Mouse (Mus musculus): Measurements from ENCODE around the gene Mill1. TPM values are rescaled to one million over a fixed set of nuclear protein-coding genes. Genes with fewer than 3 reads are reported as not detected.
"Not testable (repeated sequence)": the region's sequence is repeated elsewhere in the genome, so short reads cannot be mapped to it uniquely, and the experiment has no call there.

Gene Mill1
- not detected in 2 replicates for polyA plus RNA-seq (2014; fragmentation: Nextera tagmentation; extraction: Ambion mirVana)

GRCm38 (mm10) chr7:18245047-18245446 is at the start of gene Mill1:
Mill1 (plus strand) TSS chr7:18245347.
- Histone ChIP-seq H3K27ac (ENCODE audit: low read depth, low read length) (no peak within 1 kb of the TSS), H3K9me3 (ENCODE audit: control insufficient read depth, low read length) (no peaks in the 10 kb centered on the region), H3K4me2 (ENCODE audit: low read depth, low read length, severe bottlenecking) (no peak within 1 kb of the TSS), H3K36me3 (ENCODE audit: control insufficient read depth, insufficient read depth, low read length) (no peaks in the 10 kb centered on the region), H3K9ac (ENCODE audit: low read length) (no peak within 1 kb of the TSS), H3K4me3 (ENCODE audit: low read depth, low read length) (no peak within 1 kb of the TSS), H3K4me1 (replicated peaks; ENCODE audit: control insufficient read depth, insufficient read depth, low read length) (no peaks in the 10 kb centered on the region), H3K27me3 (ENCODE audit: control insufficient read depth, insufficient read depth, low read length) (no peaks in the 10 kb centered on the region)
- ATAC-seq (replicated peaks; ENCODE audit: low FRiP score): no peak
- WGBS: 57% methylated on average over 1 of the region's 1 CpGs
- DNase-seq (ENCODE audit: low spot score): no peak

DNA sequence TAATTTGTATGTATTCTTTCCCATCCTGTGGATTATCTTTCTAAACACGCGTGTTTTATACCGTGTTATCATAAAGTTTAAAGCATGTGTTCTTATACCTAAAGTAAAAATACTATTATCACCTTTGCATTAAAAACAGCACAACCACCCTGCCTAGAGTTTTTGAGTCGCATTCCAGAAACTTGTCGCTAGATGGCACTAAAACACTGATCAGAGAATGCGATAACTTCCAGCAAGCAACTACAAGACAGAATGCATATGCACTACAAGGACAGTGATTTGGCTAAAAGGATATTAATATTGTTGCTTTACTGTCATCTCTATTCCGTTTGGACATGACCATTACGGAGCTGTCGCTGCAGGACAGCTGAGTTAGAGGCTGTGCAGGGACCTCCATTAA is 34.2 kb upstream of the Mill1 start:
- WGBS: 18% methylated on average over 9 of the region's 9 CpGs
- DNase-seq (ENCODE audit: low spot score) (no peak), ATAC-seq (replicated peaks; ENCODE audit: low FRiP score) (no peak)
- no peaks in the 10 kb centered on the region for H3K36me3 ChIP-seq (ENCODE audit: control insufficient read depth, insufficient read depth, low read length)
- H3K4me1 ChIP-seq (replicated peaks; ENCODE audit: control insufficient read depth, insufficient read depth, low read length): no peaks in the 10 kb centered on the region
- H3K4me2 ChIP-seq (ENCODE audit: low read depth, low read length, severe bottlenecking): no peak overlapping the region
- no peak overlapping the region for H3K27ac ChIP-seq (ENCODE audit: low read depth, low read length)
- no peak overlapping the region for H3K9ac ChIP-seq (ENCODE audit: low read length)
- H3K27me3 ChIP-seq (ENCODE audit: control insufficient read depth, insufficient read depth, low read length): no peaks in the 10 kb centered on the region
- no peak overlapping the region for H3K4me3 ChIP-seq (ENCODE audit: low read depth, low read length)
- H3K9me3 ChIP-seq (ENCODE audit: control insufficient read depth, low read length): no peaks in the 10 kb centered on the region

GRCm38 (mm10) chr7:18214699-18215098 is 30.4 kb upstream of the Mill1 start:
- H3K27me3 ChIP-seq (ENCODE audit: control insufficient read depth, insufficient read depth, low read length): no peaks in the 10 kb centered on the region
- no peak overlapping the region for H3K9ac ChIP-seq (ENCODE audit: low read length)
- no peak overlapping the region for H3K27ac ChIP-seq (ENCODE audit: low read depth, low read length)
- H3K4me2 ChIP-seq (ENCODE audit: low read depth, low read length, severe bottlenecking): no peak overlapping the region
- ATAC-seq (replicated peaks; ENCODE audit: low FRiP score) (no peak), DNase-seq (ENCODE audit: low spot score) (no peak)
- H3K36me3 ChIP-seq (ENCODE audit: control insufficient read depth, insufficient read depth, low read length): no peaks in the 10 kb centered on the region
- no peaks in the 10 kb centered on the region for H3K9me3 ChIP-seq (ENCODE audit: control insufficient read depth, low read length)
- no peaks in the 10 kb centered on the region for H3K4me1 ChIP-seq (replicated peaks; ENCODE audit: control insufficient read depth, insufficient read depth, low read length)
- WGBS: 63% methylated on average over 1 of the region's 1 CpGs
- H3K4me3 ChIP-seq (ENCODE audit: low read depth, low read length): no peak overlapping the region

- H3K36me3 ChIP-seq (ENCODE audit: control insufficient read depth, insufficient read depth, low read length): no peaks in the 10 kb centered on the region
- WGBS: 76% methylated on average over 2 of the region's 2 CpGs
Observed at GRCm38 (mm10) chr7:18238561-18238960, 6.6 kb upstream of the Mill1 start.

GRCm38 (mm10) chr7:18241217-18241616 is 3.9 kb upstream of the Mill1 start:
- 85% methylated on average over 5 of the region's 5 CpGs for WGBS

More at GRCm38 (mm10) chr7:18238561-18238960, 6.6 kb upstream of the Mill1 start:
- Histone ChIP-seq H3K9me3 (ENCODE audit: control insufficient read depth, low read length) (no peaks in the 10 kb centered on the region), H3K27me3 (ENCODE audit: control insufficient read depth, insufficient read depth, low read length) (no peaks in the 10 kb centered on the region), H3K9ac (ENCODE audit: low read length) (no peak overlapping the region), H3K4me3 (ENCODE audit: low read depth, low read length) (no peak overlapping the region), H3K4me2 (ENCODE audit: low read depth, low read length, severe bottlenecking) (no peak overlapping the region), H3K4me1 (replicated peaks; ENCODE audit: control insufficient read depth, insufficient read depth, low read length) (no peaks in the 10 kb centered on the region), H3K27ac (ENCODE audit: low read depth, low read length) (no peak overlapping the region)
- no peak for ATAC-seq (replicated peaks; ENCODE audit: low FRiP score)
- DNase-seq (ENCODE audit: low spot score): no peak

GRCm38 (mm10) chr7:18243959-18244573 is 1.1 kb upstream of the Mill1 start:
- WGBS: 58% methylated on average over 1 of the region's 1 CpGs
- H3K27me3 ChIP-seq (ENCODE audit: control insufficient read depth, insufficient read depth, low read length); H3K4me3 ChIP-seq (ENCODE audit: low read depth, low read length); DNase-seq (ENCODE audit: low spot score); H3K9me3 ChIP-seq (ENCODE audit: control insufficient read depth, low read length); H3K4me1 ChIP-seq (replicated peaks; ENCODE audit: control insufficient read depth, insufficient read depth, low read length); H3K4me2 ChIP-seq (ENCODE audit: low read depth, low read length, severe bottlenecking); H3K27ac ChIP-seq (ENCODE audit: low read depth, low read length); H3K9ac ChIP-seq (ENCODE audit: low read length); H3K36me3 ChIP-seq (ENCODE audit: control insufficient read depth, insufficient read depth, low read length); ATAC-seq (replicated peaks; ENCODE audit: low FRiP score): not testable (repeated sequence)

More at GRCm38 (mm10) chr7:18241217-18241616, 3.9 kb upstream of the Mill1 start:
- H3K27ac ChIP-seq (ENCODE audit: low read depth, low read length): no peak overlapping the region
- no peak overlapping the region for H3K4me2 ChIP-seq (ENCODE audit: low read depth, low read length, severe bottlenecking)
- H3K36me3 ChIP-seq (ENCODE audit: control insufficient read depth, insufficient read depth, low read length): no peaks in the 10 kb centered on the region
- H3K9ac ChIP-seq (ENCODE audit: low read length): no peak overlapping the region
- ATAC-seq (replicated peaks; ENCODE audit: low FRiP score): no peak
- H3K4me3 ChIP-seq (ENCODE audit: low read depth, low read length): no peak overlapping the region
- no peaks in the 10 kb centered on the region for H3K27me3 ChIP-seq (ENCODE audit: control insufficient read depth, insufficient read depth, low read length)
- no peaks in the 10 kb centered on the region for H3K4me1 ChIP-seq (replicated peaks; ENCODE audit: control insufficient read depth, insufficient read depth, low read length)
- DNase-seq (ENCODE audit: low spot score): no peak
- H3K9me3 ChIP-seq (ENCODE audit: control insufficient read depth, low read length): no peaks in the 10 kb centered on the region

- H3K4me3 ChIP-seq (ENCODE audit: low read depth, low read length): no peak overlapping the region
- no peak overlapping the region for H3K4me2 ChIP-seq (ENCODE audit: low read depth, low read length, severe bottlenecking)
- ATAC-seq (replicated peaks; ENCODE audit: low FRiP score) (no peak), DNase-seq (ENCODE audit: low spot score) (no peak)
- no peak overlapping the region for H3K27ac ChIP-seq (ENCODE audit: low read depth, low read length)
- H3K9me3 ChIP-seq (ENCODE audit: control insufficient read depth, low read length): peaks cover 2% of the 10 kb centered on the region; the same call in 1 of the 2 replicates
- H3K27me3 ChIP-seq (ENCODE audit: control insufficient read depth, insufficient read depth, low read length): no peaks in the 10 kb centered on the region
- H3K4me1 ChIP-seq (replicated peaks; ENCODE audit: control insufficient read depth, insufficient read depth, low read length): no peaks in the 10 kb centered on the region
- H3K9ac ChIP-seq (ENCODE audit: low read length): no peak overlapping the region
- H3K36me3 ChIP-seq (ENCODE audit: control insufficient read depth, insufficient read depth, low read length): no peaks in the 10 kb centered on the region
- 48% methylated on average over 1 of the region's 1 CpGs for WGBS
Observed at GRCm38 (mm10) chr7:18260219-18260618, 15.1 kb downstream of the Mill1 start.

- Histone ChIP-seq H3K27me3 (ENCODE audit: control insufficient read depth, insufficient read depth, low read length) (no peaks in the 10 kb centered on the region), H3K4me2 (ENCODE audit: low read depth, low read length, severe bottlenecking) (no peak overlapping the region), H3K9me3 (ENCODE audit: control insufficient read depth, low read length) (no peaks in the 10 kb centered on the region; the same call in 1 of the 2 replicates), H3K4me3 (ENCODE audit: low read depth, low read length) (no peak overlapping the region), H3K36me3 (ENCODE audit: control insufficient read depth, insufficient read depth, low read length) (no peaks in the 10 kb centered on the region), H3K4me1 (replicated peaks; ENCODE audit: control insufficient read depth, insufficient read depth, low read length) (no peaks in the 10 kb centered on the region), H3K27ac (ENCODE audit: low read depth, low read length) (no peak overlapping the region), H3K9ac (ENCODE audit: low read length) (no peak overlapping the region)
- ATAC-seq (replicated peaks; ENCODE audit: low FRiP score) (no peak), DNase-seq (ENCODE audit: low spot score) (no peak)
- 57% methylated on average over 5 of the region's 5 CpGs for WGBS
Observed at GRCm38 (mm10) chr7:18265089-18265488, 19.9 kb downstream of the Mill1 start.
